Mouse (Mus musculus) E14TG2a.4 (cell line): ENCODE measurements at regions not wholly inside any gene's neighbourhood (a gene's known extent, or its start where the extent isn't known, plus 50 kb on each side); places are given as distances from the start of the nearest gene placed in this dataset.

Experiments used
- H3K27me3 ChIP-seq: 2 replicates; pipeline ENCODE4 v1.6.1; 2014; ENCODE audit warnings: low read length, control low read depth; ENCODE audit not compliant: insufficient read depth
- H3K36me3 ChIP-seq: 2 replicates; pipeline ENCODE4 v1.6.1; 2014; ENCODE audit warnings: low read length, control low read depth; ENCODE audit not compliant: insufficient read depth
- H3K4me1 ChIP-seq: replicated peaks from 2 replicates; pipeline ENCODE4 v1.6.1; 2014; ENCODE audit warnings: low read depth, low read length, control low read depth
- H3K4me3 ChIP-seq: replicated peaks from 2 replicates; pipeline ENCODE4 v1.5.1; 2014; ENCODE audit warnings: mild to moderate bottlenecking, low read length
- H3K9me3 ChIP-seq: 2 replicates; pipeline ENCODE4 v1.6.1; 2014; ENCODE audit warnings: low read length, control low read depth
- CTCF ChIP-seq: conservative IDR thresholded peaks from 2 replicates; pipeline ENCODE4 v1.5.1; 2014; ENCODE audit warnings: low read length
- NANOG ChIP-seq: IDR thresholded peaks from 2 replicates; pipeline ENCODE4 v1.6.1; 2014; ENCODE audit warnings: borderline replicate concordance, low read length, mixed read lengths
- POU5F1 ChIP-seq: IDR thresholded peaks from 2 replicates; pipeline ENCODE4 v1.6.1; 2014; ENCODE audit warnings: low read length, borderline replicate concordance

GRCm38 (mm10) chr13:31240546-31240945, 266.5 kb downstream of the Gm5447 start:
- Histone ChIP-seq H3K36me3 (no peaks in the 10 kb centered on the region), H3K27me3 (no peaks in the 10 kb centered on the region), H3K4me1 (no peaks in the 10 kb centered on the region), H3K4me3 (no peak overlapping the region), H3K9me3 (0 out of 2 replicates have a peak, but pooled peaks cover 5% of the 10 kb centered on the region)
- TF ChIP-seq POU5F1: no peak

DNA sequence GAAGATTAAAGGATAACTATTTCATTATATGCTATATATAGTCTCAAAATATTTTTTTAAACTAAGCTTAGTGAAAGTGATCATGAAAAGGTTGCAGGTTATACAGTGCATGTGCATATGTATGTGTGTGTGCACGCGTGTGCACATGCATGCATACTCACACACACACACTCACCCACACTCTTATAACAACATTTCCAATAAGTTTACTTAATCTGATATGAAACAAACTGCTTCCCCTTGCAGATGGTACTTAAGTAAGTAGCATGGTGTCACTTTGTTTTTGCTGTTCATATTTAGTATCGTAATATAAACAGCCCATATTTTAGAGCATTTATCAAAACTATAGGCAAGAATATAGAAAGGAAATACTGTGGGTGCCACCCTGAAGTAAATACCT, 275.0 kb downstream of the Gm5447 start:
- TF ChIP-seq NANOG (no peak), POU5F1 (no peak), CTCF (no peak)
- H3K9me3 ChIP-seq: 0 out of 2 replicates have a peak, but pooled peaks cover 5% of the 10 kb centered on the region
- H3K36me3 ChIP-seq: no peaks in the 10 kb centered on the region

DNA sequence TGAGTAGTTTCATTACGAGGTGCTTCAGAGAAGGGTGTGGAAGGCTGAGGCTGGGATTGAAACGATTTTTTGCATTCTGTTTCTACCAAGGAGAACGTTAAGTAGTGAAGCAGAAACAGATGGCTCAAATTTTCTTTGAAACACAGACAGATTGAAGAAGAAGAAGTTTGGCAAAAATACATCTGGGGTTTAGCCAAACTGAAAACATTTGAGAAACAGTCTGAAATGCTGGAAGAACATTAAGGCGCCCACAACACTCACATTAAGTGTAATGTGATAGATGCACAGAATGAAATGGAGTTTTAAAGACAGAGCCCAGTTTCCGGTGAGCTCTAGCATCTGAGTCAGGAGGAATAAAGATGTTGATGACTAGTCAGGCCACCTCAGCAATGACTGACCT, 275.5 kb downstream of the Gm5447 start:
- Histone ChIP-seq H3K36me3 (no peaks in the 10 kb centered on the region), H3K4me3 (no peak overlapping the region), H3K4me1 (no peaks in the 10 kb centered on the region), H3K9me3 (0 out of 2 replicates have a peak, but pooled peaks cover 5% of the 10 kb centered on the region), H3K27me3 (peaks cover 3% of the 10 kb centered on the region; the same call in 1 of the 2 replicates)
- TF ChIP-seq CTCF (no peak), POU5F1 (no peak), NANOG (no peak)

More for the DNA sequence above, 275.0 kb downstream of the Gm5447 start:
- H3K27me3 ChIP-seq: peaks cover 3% of the 10 kb centered on the region; the same call in 1 of the 2 replicates
- no peaks in the 10 kb centered on the region for H3K4me1 ChIP-seq
- no peak overlapping the region for H3K4me3 ChIP-seq

DNA sequence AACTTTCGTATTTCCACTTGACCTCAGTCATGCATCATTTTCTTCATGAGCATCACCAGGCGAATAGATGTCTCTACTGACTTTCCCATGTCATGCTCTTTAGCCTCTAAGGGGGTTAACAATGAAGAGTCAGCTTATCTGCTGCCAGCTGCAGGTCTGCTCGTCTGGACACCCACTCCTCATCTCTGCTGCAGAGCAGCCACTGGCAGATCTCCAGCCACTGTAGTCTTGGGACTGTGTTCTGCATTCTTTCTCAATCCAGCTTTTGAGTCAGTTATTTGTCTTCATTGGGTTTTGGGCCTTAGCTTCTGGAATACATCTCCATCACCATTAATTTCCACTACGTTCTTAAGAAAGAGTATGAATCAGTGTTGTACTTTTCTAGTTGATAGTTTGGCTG, 280.0 kb downstream of the Gm5447 start:
- no peak for TF ChIP-seq NANOG
- no peak for TF ChIP-seq POU5F1
- no peak for TF ChIP-seq CTCF
- no peaks in the 10 kb centered on the region for H3K36me3 ChIP-seq
- H3K4me3 ChIP-seq: no peak overlapping the region
- H3K9me3 ChIP-seq: peaks cover 21% of the 10 kb centered on the region
- H3K27me3 ChIP-seq: no peaks in the 10 kb centered on the region
- H3K4me1 ChIP-seq: no peaks in the 10 kb centered on the region

- H3K4me1 ChIP-seq: no peaks in the 10 kb centered on the region
- H3K27me3 ChIP-seq: no peaks in the 10 kb centered on the region
- no peak overlapping the region for H3K4me3 ChIP-seq
- TF ChIP-seq NANOG (no peak), POU5F1 (no peak), CTCF (no peak)
- H3K36me3 ChIP-seq: no peaks in the 10 kb centered on the region
- peaks cover 21% of the 10 kb centered on the region for H3K9me3 ChIP-seq
Observed at GRCm38 (mm10) chr13:31254744-31255143, 280.7 kb downstream of the Gm5447 start.

DNA sequence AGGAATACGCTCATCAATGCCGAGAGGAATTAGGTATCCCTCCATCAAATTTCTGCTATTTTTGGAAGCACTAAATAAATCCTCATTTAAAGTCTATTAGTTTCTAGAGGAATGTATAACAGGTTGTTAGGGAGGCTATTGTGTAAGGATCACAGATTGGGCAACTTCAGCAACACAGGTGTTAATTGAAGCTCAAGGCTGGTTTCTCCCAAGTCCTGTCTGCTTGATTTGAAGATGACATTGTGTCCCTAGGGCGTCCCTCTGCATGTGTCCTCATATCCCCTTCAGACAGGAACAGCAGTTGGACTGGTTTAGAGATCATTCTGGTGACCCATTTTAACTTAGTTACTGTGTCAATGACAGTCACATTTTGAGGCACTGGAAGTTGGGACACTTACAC, 281.5 kb downstream of the Gm5447 start:
- Histone ChIP-seq H3K27me3 (no peaks in the 10 kb centered on the region), H3K36me3 (no peaks in the 10 kb centered on the region), H3K4me1 (no peaks in the 10 kb centered on the region), H3K4me3 (no peak overlapping the region), H3K9me3 (peaks cover 21% of the 10 kb centered on the region)
- no peak for TF ChIP-seq POU5F1
- TF ChIP-seq NANOG: no peak
- TF ChIP-seq CTCF: no peak

DNA sequence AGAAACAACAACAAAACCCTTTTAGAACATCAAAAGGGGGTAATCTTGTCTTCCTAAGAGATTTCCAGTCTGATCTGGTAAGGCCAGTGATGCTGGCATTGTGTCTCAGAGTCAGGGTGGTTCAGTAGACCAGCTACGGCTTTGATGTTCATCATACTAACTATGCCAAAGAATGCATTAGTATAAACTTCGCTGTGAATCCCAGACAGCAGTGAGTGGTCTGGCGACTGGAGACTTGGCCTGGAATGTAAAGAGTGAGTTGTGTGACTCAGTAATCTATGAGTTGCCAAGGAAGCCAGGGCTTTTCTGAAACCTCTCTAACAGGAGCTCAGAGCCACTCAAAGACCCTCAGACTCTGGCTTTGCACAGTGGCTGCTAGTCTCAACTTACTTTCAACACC, 288.1 kb upstream of the Foxq1 start:
- Histone ChIP-seq H3K9me3 (no peaks in the 10 kb centered on the region), H3K4me3 (no peak overlapping the region), H3K4me1 (no peaks in the 10 kb centered on the region), H3K27me3 (peaks cover 4% of the 10 kb centered on the region; the same call in 1 of the 2 replicates), H3K36me3 (no peaks in the 10 kb centered on the region)
- TF ChIP-seq CTCF (no peak), POU5F1 (no peak), NANOG (no peak)

- H3K27me3 ChIP-seq: no peaks in the 10 kb centered on the region; the same call in 1 of the 2 replicates
- no peaks in the 10 kb centered on the region for H3K36me3 ChIP-seq
- no peaks in the 10 kb centered on the region for H3K4me1 ChIP-seq
- TF ChIP-seq POU5F1: no peak
- TF ChIP-seq CTCF: no peak
- TF ChIP-seq NANOG: no peak
- no peaks in the 10 kb centered on the region for H3K9me3 ChIP-seq
- H3K4me3 ChIP-seq: no peak overlapping the region
Observed at GRCm38 (mm10) chr13:31276005-31276644, 279.8 kb upstream of the Foxq1 start.

DNA sequence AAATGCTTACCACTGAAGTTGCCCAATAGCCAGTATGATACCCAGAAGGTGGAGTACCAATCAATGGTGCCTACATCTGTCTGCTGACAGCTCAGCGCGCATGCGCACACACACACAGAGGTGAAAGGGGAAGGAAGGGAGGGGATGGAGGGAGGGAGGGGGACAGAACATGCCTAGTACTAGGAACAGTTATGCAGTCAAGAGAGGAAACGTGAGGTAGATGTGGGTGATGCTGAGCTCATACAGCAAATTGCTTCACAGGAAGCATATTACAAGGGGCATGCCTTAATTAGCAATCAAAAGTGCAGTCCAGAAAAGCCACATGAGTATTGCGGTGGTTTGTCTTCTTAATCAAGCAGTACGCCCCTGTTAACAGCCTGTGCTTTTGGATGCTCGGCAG, 265.3 kb upstream of the Foxq1 start:
- no peak for TF ChIP-seq CTCF
- TF ChIP-seq POU5F1: no peak
- TF ChIP-seq NANOG: no peak
- H3K36me3 ChIP-seq: no peaks in the 10 kb centered on the region
- H3K4me3 ChIP-seq: no peak overlapping the region
- H3K9me3 ChIP-seq: no peaks in the 10 kb centered on the region
- peaks cover 10% of the 10 kb centered on the region for H3K4me1 ChIP-seq
- no peaks in the 10 kb centered on the region; the same call in 1 of the 2 replicates for H3K27me3 ChIP-seq
